Mouse (Mus musculus) brain, embryonic 14.5 days (tissue): ENCODE results near the gene Trmt61a.

Source experiments
- CTCF ChIP-seq: fragments of 200-500 bp; IDR thresholded peaks from 2 replicates; pipeline ENCODE4 v1.5.1; 2012; ENCODE audit warnings: inconsistent platforms, mild to moderate bottlenecking, moderate library complexity, borderline replicate concordance; ENCODE audit not compliant: insufficient read depth, insufficient read length; ENCODE audit errors: extremely low read depth
- POLR2A ChIP-seq: fragments of 200-500 bp; IDR thresholded peaks from 2 replicates; pipeline ENCODE4 v1.6.1; 2012; ENCODE audit warnings: mild to moderate bottlenecking, inconsistent platforms, borderline replicate concordance; ENCODE audit not compliant: poor library complexity, insufficient read depth, insufficient read length, severe bottlenecking; ENCODE audit errors: extremely low read depth

DNA sequence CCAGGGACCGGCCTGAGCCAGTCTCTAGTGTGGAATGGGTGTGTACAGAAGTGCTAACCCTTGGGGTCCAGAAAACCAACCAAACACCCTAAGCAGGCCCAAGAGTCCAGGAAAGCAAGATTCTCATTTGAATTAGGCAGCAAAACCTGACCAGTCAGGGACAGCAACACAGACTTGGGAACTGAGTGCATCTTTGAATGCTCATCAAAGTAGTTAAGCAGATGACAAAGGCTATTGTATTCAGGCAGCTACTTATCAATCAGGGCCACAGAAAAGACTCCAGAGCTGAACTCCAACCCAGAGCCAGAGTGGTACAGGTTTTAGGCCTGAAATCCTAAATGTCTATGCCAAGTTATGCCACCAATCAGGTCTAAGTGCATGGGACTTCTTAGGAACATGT is 17.3 kb upstream of the Trmt61a start:
- no peak for TF ChIP-seq CTCF
- no peak for TF ChIP-seq POLR2A
